Mouse (Mus musculus): ENCODE measurements at regions not wholly inside any gene's neighbourhood (a gene's known extent, or its start where the extent isn't known, plus 50 kb on each side); places are given as distances from the start of the nearest gene placed in this dataset.

DNA sequence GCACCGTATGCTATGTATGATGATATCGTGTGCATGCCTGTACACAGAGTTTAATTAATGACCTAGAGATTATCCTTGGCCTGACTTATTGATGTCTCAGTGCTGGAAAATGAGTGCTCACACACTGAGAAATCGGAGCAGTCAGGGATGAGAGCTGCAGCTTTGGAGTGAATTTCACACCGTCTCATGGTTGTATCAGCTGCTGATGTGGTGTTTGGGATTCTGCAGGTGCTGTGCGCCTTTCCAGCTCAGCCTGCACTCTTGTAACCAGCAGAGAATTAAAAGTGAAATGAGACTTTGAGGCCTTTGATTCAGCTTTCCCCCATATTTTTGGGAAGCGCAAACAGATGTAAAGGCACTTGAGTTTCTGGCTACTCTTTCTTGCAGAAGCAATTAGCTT, 100.6 kb upstream of the Fam92a start:
- no peak for DNase-seq (ENCODE audit: extremely low read depth, low read depth)

GRCm38 (mm10) chr4:12263746-12264145, 91.9 kb upstream of the Fam92a start:
- no peak for DNase-seq (ENCODE audit: extremely low read depth, low read depth)

- DNase-seq (ENCODE audit: extremely low read depth, low read depth): no peak
Measured at GRCm38 (mm10) chr4:12263197-12263596, 91.4 kb upstream of the Fam92a start.

DNA sequence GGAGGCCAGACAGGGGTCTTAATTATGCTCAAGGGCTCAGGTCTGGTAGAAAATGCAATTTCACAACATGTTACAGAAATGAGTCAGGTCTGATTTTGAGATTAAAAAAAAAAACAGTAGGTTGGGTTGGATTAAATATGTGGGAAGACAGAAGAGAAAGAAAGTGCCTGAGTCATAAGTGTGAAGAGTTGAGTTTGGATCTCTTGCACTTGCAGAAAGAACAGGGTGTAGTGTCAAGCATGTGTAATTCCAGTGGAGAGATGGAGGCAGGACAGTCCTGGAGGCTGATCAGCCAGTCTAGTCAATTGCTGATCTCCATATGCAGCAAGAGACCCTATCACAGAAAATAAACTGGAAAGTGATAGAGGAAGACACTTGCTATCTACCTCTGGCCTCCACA, 76.2 kb upstream of the Fam92a start:
- DNase-seq (ENCODE audit: extremely low read depth, low read depth): no peak

DNA sequence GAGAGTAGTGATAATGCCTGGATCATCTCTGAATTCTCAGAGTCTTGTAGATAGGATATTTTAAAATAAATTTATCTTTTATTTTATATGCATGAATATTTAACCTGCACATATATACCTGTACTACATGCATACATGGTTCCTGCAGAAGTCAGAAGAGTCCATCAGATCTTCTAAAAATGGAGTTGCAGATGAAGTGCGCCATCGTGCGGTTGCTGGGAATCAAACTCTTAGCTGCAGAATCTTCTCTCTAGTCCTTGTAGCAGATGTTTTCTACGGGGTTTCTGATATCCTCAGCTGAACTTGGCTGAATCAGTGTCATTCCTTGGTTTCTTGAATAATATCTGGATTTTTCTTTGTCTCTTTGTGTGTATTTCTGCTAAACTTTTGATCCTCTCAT, 74.8 kb upstream of the Fam92a start:
- no peak for DNase-seq (ENCODE audit: extremely low read depth, low read depth)

- peak; percentile 9 for DNase-seq (ENCODE audit: extremely low read depth, low read depth)
Measured at GRCm38 (mm10) chr4:12240941-12241571, 69.2 kb upstream of the Fam92a start.

DNA sequence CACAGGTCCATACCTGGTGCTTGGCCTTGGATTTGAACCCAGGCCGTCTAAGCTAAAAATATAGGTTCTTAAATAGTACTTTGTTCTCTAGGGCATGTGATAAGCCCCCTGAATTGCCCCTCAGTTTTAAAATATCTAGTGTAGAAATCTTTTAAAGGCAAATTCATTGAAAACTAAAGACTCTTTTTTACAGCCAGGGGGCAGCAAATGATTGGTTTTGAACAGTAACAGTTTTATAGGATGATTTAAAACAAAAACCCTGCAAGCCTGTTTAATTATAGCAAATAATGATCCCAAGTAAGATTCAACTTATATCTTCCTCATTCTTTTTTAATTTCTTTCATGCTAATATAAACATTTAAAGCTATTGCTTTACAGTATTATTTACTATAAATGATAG, 58.9 kb upstream of the Fam92a start:
- DNase-seq (ENCODE audit: extremely low read depth, low read depth): no peak

All from MEL-GATA-1-ER (cell line).